Mouse (Mus musculus) yolk sac, embryonic 10.5 days (tissue): ENCODE measurements around the gene Muc3.

Experiments used
- DNase-seq: peaks from one replicate; pipeline ENCODE4 v3.0.0-alpha.2; 2017; ENCODE audit warnings: low spot score

Muc3 gene

DNA sequence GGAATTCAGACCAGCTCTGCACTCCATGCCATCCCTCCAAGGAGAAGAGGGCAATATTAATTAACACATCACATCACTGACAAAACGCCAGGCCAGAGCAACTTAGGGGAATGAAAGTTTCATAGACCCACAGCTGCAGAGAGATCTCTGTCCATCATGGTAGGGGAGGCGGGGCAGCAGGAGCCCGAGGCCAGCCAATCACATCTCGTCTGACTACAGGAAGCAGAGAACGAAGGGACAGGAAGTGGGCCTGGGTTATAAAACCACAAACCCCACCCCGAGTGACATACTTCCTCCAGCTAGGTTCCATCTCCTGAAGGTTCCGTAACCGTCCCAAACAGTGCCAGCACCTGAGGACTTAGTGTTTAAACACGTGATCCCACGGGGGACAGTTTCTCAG, 54.0 kb downstream of the Muc3 start:
- DNase-seq: no peak

DNA sequence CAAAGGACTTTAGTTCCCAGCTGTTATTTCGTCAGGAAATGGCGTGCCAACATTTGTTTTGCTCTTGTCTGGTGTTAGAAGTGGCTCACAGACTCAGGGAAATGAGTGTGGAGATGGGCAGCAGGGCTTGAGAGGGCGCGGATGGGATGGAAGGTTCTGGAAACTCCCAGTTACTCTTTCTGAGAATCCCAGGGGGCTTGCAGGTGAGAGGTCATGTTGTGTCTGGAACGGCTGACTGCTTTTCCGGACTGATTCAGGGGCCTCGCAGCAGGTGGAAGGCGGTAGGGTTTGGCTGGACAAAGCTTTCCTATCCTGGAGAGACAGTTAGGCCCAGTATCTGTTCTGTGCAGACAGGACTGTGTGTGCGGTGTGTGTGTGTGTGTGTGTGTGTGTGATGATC, 55.4 kb downstream of the Muc3 start:
- no peak for DNase-seq

DNA sequence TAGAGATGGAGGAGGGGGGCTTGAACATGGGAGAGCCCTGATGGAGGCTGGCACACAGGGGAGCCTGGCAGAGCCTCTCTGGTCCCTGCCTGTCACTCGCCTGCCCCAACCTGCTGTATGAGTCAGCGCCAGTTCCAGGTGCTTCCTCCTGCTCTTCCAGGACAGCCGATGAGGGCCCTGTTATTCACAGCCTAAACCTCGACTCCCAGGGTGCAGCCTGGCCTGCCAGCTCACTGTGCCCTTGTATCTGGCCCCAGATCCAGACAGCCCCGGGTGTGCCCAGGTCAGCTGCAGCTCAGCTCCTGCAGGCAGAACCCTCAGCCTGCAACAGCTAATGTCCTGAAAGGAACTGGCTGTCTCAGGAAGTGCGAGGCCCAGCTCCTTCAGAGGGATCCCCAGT, 57.6 kb downstream of the Muc3 start:
- no peak for DNase-seq

GRCm38 (mm10) chr5:137090870-137091269, 58.3 kb downstream of the Muc3 start:
- DNase-seq: no peak

DNA sequence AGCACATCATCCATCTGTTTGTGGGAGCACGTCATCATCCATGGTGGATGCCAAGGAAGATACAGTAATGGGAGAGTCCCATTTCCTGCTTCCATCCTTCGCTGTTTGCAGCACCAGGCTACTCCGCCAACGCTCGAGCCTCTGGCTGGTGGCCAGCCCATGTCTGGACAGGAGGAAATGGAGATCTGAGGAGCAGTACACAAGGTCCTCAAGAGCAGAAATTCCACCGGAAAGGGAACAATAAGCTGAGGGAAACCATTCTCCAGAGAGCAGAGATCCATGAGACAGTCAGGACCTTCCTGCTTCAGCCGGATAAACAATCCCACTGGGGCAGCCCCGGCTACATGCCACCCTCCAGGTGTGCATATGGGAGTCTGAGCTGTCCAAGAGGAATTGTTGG, 61.7 kb downstream of the Muc3 start:
- DNase-seq: no peak

- no peak for DNase-seq
These were observed 63.4 kb downstream of the Muc3 start for GRCm38 (mm10) chr5:137085731-137086130.

GRCm38 (mm10) chr5:137085021-137085420, 64.1 kb downstream of the Muc3 start:
- no peak for DNase-seq
